Mouse (Mus musculus): ENCODE data around the gene Elane. TPM values are rescaled to one million over a fixed set of nuclear protein-coding genes. Genes with fewer than 3 reads are reported as not detected.

The Elane gene
- total RNA-seq, 1 experiment from 2014 or later: 61.2 TPM

- peak; percentile 27 for ATAC-seq (replicated peaks; ENCODE audit: low read depth, poor library complexity, severe bottlenecking)
Observed at GRCm38 (mm10) chr10:79909092-79909922, 23.3 kb downstream of the Elane start.

GRCm38 (mm10) chr10:79910556-79910955, 24.5 kb downstream of the Elane start, which contains the start of gene Gm26602:
Gm26602 (plus strand) TSS chr10:79910856.
- no peak for ATAC-seq (replicated peaks; ENCODE audit: low read depth, poor library complexity, severe bottlenecking)

- no peak for ATAC-seq (replicated peaks; ENCODE audit: low read depth, poor library complexity, severe bottlenecking)
Observed at GRCm38 (mm10) chr10:79912412-79912811, 26.4 kb downstream of the Elane start.

GRCm38 (mm10) chr10:79914131-79914947, 28.3 kb downstream of the Elane start:
- ATAC-seq (replicated peaks; ENCODE audit: low read depth, poor library complexity, severe bottlenecking): peak; percentile 74

- ATAC-seq (replicated peaks; ENCODE audit: low read depth, poor library complexity, severe bottlenecking): peak; percentile 20
Observed at GRCm38 (mm10) chr10:79914948-79915596, 29.0 kb downstream of the Elane start.

- no peak for ATAC-seq (replicated peaks; ENCODE audit: low read depth, poor library complexity, severe bottlenecking)
Observed at GRCm38 (mm10) chr10:79916081-79916480, 30.0 kb downstream of the Elane start.

- peak; percentile 50 for ATAC-seq (replicated peaks; ENCODE audit: low read depth, poor library complexity, severe bottlenecking)
Observed at GRCm38 (mm10) chr10:79916808-79917531, 30.9 kb downstream of the Elane start, which contains the start of gene Kiss1r. Kiss1r (plus strand) TSS chr10:79916971.

- no peak for ATAC-seq (replicated peaks; ENCODE audit: low read depth, poor library complexity, severe bottlenecking)
Observed at GRCm38 (mm10) chr10:79917532-79918100, 31.6 kb downstream of the Elane start.

- no peak for ATAC-seq (replicated peaks; ENCODE audit: low read depth, poor library complexity, severe bottlenecking)
Observed at GRCm38 (mm10) chr10:79918231-79919078, 32.4 kb downstream of the Elane start.

GRCm38 (mm10) chr10:79919251-79919849, 33.3 kb downstream of the Elane start:
- ATAC-seq (replicated peaks; ENCODE audit: low read depth, poor library complexity, severe bottlenecking): no peak

- no peak for ATAC-seq (replicated peaks; ENCODE audit: low read depth, poor library complexity, severe bottlenecking)
Observed at GRCm38 (mm10) chr10:79920056-79920890, 34.2 kb downstream of the Elane start.

- ATAC-seq (replicated peaks; ENCODE audit: low read depth, poor library complexity, severe bottlenecking): no peak
Observed at GRCm38 (mm10) chr10:79920958-79921535, 35.0 kb downstream of the Elane start, which contains the start of gene R3hdm4. R3hdm4 (minus strand) TSS chr10:79921208.

GRCm38 (mm10) chr10:79921572-79921971, 35.5 kb downstream of the Elane start:
- no peak for ATAC-seq (replicated peaks; ENCODE audit: low read depth, poor library complexity, severe bottlenecking)

- ATAC-seq (replicated peaks; ENCODE audit: low read depth, poor library complexity, severe bottlenecking): peak; percentile 45
Observed at GRCm38 (mm10) chr10:79924998-79925784, 39.1 kb downstream of the Elane start.

- no peak for ATAC-seq (replicated peaks; ENCODE audit: low read depth, poor library complexity, severe bottlenecking)
Observed at GRCm38 (mm10) chr10:79925785-79926490, 39.9 kb downstream of the Elane start.
